Mouse (Mus musculus): Measurements from ENCODE around the gene AI413582.

- TF ChIP-seq POLR2A (IDR thresholded peaks at IDR 0.05; ENCODE audit: insufficient read depth, low read depth, low read length) (no peak), CTCF (IDR thresholded peaks at IDR 0.05) (no peak), EP300 (IDR thresholded peaks at IDR 0.05; ENCODE audit: insufficient read depth, low read depth, low read length) (no peak)
Observed at GRCm38 (mm10) chr17:27611994-27612393, 46.4 kb upstream of the AI413582 start.
